Mouse (Mus musculus): ENCODE measurements at regions not wholly inside any gene's neighbourhood (a gene's known extent, or its start where the extent isn't known, plus 50 kb on each side); places are given as distances from the start of the nearest gene placed in this dataset.

DNA sequence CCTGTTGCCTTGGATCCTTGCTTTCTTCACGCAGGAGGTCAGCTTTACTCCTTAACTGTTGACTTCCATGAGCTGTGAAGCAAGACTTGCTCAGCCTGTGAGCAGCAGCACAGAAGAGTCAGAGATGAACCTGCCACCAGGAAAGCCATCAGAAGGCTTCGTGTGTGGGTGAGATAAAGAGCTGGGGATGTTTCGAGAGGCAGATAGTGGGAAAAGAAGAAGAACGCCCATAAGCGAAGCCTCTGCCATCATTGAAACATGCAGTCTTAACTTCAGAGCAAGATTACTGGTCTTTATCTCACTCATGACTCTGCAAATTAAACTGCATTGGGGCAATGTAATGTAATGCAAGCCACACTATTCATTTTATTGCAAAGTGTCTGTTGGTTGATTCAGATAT is 167.4 kb upstream of the Prickle1 start:
- no peaks in the 10 kb centered on the region for H3K4me1 ChIP-seq (ENCODE audit: control insufficient read depth, insufficient read depth, low read length)
- no peak overlapping the region for H3K4me2 ChIP-seq (ENCODE audit: low read depth, low read length)
- no peak overlapping the region for H3K4me3 ChIP-seq (ENCODE audit: low read depth, low read length)
- H3K27ac ChIP-seq (replicated peaks; ENCODE audit: low read depth, low read length), result no peak overlapping the region
- no peaks in the 10 kb centered on the region for H3K36me3 ChIP-seq (replicated peaks; ENCODE audit: control insufficient read depth, insufficient read depth, low read depth, low read length)
- ATAC-seq (replicated peaks; ENCODE audit: insufficient number of reproducible peaks, low FRiP score, low TSS enrichment, low read depth) (no peak), DNase-seq (ENCODE audit: low spot score) (no peak)
- WGBS, result 86% methylated on average over 5 of the region's 5 CpGs
- H3K9me3 ChIP-seq (replicated peaks; ENCODE audit: control insufficient read depth, low read length), result no peaks in the 10 kb centered on the region
- no peak overlapping the region for H3K9ac ChIP-seq (replicated peaks; ENCODE audit: low read length)
- no peaks in the 10 kb centered on the region for H3K27me3 ChIP-seq (ENCODE audit: control insufficient read depth, insufficient read depth, low read length)

DNA sequence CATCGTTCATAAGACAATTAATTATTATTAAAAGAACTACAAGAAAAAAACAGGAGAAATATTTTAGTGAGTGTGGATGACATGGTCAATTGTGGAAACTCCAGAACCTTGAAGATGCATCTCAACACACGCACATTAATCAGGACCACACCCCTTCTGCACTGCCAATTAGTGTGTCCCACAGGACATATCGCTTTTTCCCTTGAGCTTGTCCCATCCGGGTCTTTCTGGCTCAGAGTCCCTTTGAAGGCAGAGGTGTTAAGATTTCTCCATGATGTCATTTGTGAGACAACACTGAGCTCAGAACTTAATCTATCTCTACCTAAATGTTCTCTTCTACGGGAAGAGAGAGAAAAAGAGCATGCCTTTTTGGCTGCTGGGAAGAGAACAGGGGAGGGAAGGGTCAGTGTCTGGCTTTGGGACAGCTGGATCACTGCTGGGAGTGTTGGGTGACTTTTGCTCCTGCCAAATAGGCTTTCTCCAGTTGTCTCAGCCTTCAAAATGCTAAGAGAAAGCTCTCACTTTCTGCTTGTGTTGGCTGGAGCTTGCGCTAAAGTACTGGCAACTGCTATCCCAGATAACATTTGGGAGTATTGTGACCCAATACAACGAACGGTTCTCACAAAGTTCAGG is 162.6 kb upstream of the Prickle1 start:
- H3K9me3 ChIP-seq (replicated peaks; ENCODE audit: control insufficient read depth, low read length), result no peaks in the 10 kb centered on the region
- no peaks in the 10 kb centered on the region for H3K4me1 ChIP-seq (ENCODE audit: control insufficient read depth, insufficient read depth, low read length)
- no peak overlapping the region for H3K4me3 ChIP-seq (ENCODE audit: low read depth, low read length)
- H3K27me3 ChIP-seq (ENCODE audit: control insufficient read depth, insufficient read depth, low read length), result no peaks in the 10 kb centered on the region
- no peak for ATAC-seq (replicated peaks; ENCODE audit: insufficient number of reproducible peaks, low FRiP score, low TSS enrichment, low read depth)
- WGBS, result 86% methylated on average over 8 of the region's 8 CpGs
- no peak overlapping the region for H3K9ac ChIP-seq (replicated peaks; ENCODE audit: low read length)
- no peak for DNase-seq (ENCODE audit: low spot score)
- no peak overlapping the region for H3K4me2 ChIP-seq (ENCODE audit: low read depth, low read length)
- no peaks in the 10 kb centered on the region for H3K36me3 ChIP-seq (replicated peaks; ENCODE audit: control insufficient read depth, insufficient read depth, low read depth, low read length)
- H3K27ac ChIP-seq (replicated peaks; ENCODE audit: low read depth, low read length), result no peak overlapping the region

DNA sequence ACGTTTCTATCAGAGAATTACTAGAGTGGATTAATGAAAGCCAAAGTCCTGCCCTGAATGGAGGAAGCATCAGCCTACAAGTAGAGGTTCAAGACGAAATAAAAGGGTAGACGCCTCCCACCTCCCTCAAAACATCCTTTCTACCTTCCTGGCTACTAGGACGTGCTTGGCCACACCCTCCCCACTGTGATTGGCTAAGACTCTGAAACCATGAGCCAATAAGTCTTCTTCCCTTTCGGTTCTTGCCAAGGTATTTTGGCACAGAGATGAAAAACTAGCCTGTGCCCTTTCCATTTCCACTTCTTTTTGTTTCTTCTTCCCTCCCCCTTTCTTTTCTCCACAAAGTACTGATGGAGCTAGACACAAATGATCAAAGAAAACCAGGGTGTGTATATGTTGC is 160.3 kb upstream of the Prickle1 start:
- 81% methylated on average over 5 of the region's 5 CpGs for WGBS
- no peak overlapping the region for H3K4me3 ChIP-seq (ENCODE audit: low read depth, low read length)
- ATAC-seq (replicated peaks; ENCODE audit: insufficient number of reproducible peaks, low FRiP score, low TSS enrichment, low read depth), result no peak

DNA sequence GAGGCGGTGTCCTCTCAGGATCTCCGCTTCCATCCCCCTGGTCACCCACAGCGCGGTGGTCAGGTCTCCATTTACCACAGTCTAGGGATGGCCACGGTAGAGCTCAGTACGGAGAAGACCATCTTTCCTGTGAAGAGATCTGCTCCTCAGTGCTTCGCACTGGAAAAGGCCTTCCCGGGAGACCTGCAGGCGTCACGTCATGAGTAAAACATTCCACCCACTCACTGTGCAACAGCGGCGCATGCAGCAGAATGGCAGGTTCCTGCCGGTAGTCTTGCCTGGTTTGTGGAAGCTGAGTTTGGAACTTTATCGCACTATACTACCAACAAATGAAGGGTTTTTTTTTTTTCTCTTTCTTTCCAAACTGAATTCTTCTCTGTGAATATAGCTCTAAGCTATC is 156.1 kb upstream of the Prickle1 start:
- Histone ChIP-seq H3K9me3 (replicated peaks; ENCODE audit: control insufficient read depth, low read length) (no peaks in the 10 kb centered on the region), H3K36me3 (replicated peaks; ENCODE audit: control insufficient read depth, insufficient read depth, low read depth, low read length) (no peaks in the 10 kb centered on the region), H3K27ac (replicated peaks; ENCODE audit: low read depth, low read length) (no peak overlapping the region), H3K27me3 (ENCODE audit: control insufficient read depth, insufficient read depth, low read length) (no peaks in the 10 kb centered on the region), H3K4me2 (ENCODE audit: low read depth, low read length) (no peak overlapping the region), H3K9ac (replicated peaks; ENCODE audit: low read length) (no peak overlapping the region), H3K4me1 (ENCODE audit: control insufficient read depth, insufficient read depth, low read length) (no peaks in the 10 kb centered on the region), H3K4me3 (ENCODE audit: low read depth, low read length) (no peak overlapping the region)
- ATAC-seq (replicated peaks; ENCODE audit: insufficient number of reproducible peaks, low FRiP score, low TSS enrichment, low read depth) (no peak), DNase-seq (ENCODE audit: low spot score) (no peak)
- WGBS, result 78% methylated on average over 14 of the region's 14 CpGs

More for the DNA sequence above, 160.3 kb upstream of the Prickle1 start:
- Histone ChIP-seq H3K27ac (replicated peaks; ENCODE audit: low read depth, low read length) (no peak overlapping the region), H3K27me3 (ENCODE audit: control insufficient read depth, insufficient read depth, low read length) (no peaks in the 10 kb centered on the region), H3K4me1 (ENCODE audit: control insufficient read depth, insufficient read depth, low read length) (no peaks in the 10 kb centered on the region), H3K9ac (replicated peaks; ENCODE audit: low read length) (no peak overlapping the region), H3K4me2 (ENCODE audit: low read depth, low read length) (no peak overlapping the region), H3K9me3 (replicated peaks; ENCODE audit: control insufficient read depth, low read length) (no peaks in the 10 kb centered on the region), H3K36me3 (replicated peaks; ENCODE audit: control insufficient read depth, insufficient read depth, low read depth, low read length) (no peaks in the 10 kb centered on the region)
- DNase-seq (ENCODE audit: low spot score), result no peak

DNA sequence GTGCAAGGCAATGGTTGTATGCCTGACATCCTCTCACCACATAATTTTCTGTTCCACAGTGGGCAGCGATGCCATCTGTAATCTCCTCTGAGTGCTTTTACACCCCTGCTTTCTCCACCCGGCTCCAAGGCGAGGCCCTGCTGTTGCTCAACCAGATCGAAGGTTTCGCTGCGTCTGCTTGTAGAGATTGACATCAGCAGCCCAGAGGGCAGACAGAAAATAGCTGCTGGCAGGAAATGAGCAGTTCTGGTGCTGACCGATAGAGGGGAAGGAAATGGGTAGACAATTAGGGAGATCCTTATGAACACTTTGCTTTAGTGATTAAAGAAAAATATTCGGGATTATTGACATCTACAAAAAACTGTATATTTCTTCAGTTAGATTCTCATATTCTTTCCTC is 155.3 kb upstream of the Prickle1 start:
- no peak for ATAC-seq (replicated peaks; ENCODE audit: insufficient number of reproducible peaks, low FRiP score, low TSS enrichment, low read depth)
- peak; percentile 60 for DNase-seq (ENCODE audit: low spot score)
- Histone ChIP-seq H3K4me2 (ENCODE audit: low read depth, low read length) (no peak overlapping the region), H3K4me3 (ENCODE audit: low read depth, low read length) (no peak overlapping the region), H3K36me3 (replicated peaks; ENCODE audit: control insufficient read depth, insufficient read depth, low read depth, low read length) (no peaks in the 10 kb centered on the region), H3K27me3 (ENCODE audit: control insufficient read depth, insufficient read depth, low read length) (no peaks in the 10 kb centered on the region), H3K4me1 (ENCODE audit: control insufficient read depth, insufficient read depth, low read length) (no peaks in the 10 kb centered on the region), H3K9me3 (replicated peaks; ENCODE audit: control insufficient read depth, low read length) (no peaks in the 10 kb centered on the region), H3K27ac (replicated peaks; ENCODE audit: low read depth, low read length) (no peak overlapping the region), H3K9ac (replicated peaks; ENCODE audit: low read length) (no peak overlapping the region; the same call in 1 of the 2 replicates)
- 20% methylated on average over 8 of the region's 8 CpGs for WGBS

DNA sequence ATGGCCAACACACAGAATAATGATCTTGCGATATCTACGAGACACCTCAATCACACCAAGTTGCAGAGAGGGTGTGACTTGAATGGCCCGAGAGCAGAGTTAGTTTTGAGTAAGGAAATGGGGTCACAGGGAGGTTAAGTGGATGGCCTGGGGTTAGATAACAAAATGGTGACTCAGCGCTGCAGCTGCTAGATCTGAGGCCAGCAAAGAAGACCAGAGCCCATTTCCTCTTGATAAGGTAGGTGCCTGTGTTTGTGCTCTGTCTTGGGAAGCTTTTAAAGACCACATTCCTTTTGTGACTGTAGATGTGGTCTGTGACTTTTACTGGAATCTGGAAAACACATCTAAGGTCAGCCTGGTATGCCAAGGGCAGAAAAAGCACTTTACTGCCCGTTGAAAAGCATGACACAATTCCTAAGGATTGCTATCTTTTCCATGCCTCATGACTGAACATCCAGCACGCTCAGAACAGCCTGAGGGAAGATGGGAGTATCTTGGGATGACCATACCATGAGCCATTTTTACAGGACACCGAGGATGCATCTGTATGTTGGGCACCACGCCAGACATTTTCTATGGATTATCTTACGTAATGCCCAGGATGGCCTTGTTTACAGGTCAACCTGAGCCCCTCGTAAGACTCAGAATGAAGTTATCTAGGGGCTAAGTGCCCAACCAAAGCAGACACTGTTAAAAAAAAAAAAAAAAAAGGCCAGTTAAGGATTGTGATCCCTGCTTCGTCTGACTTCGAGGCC is 148.7 kb upstream of the Prickle1 start:
- no peak overlapping the region for H3K4me2 ChIP-seq (ENCODE audit: low read depth, low read length)
- ATAC-seq (replicated peaks; ENCODE audit: insufficient number of reproducible peaks, low FRiP score, low TSS enrichment, low read depth) (no peak), DNase-seq (ENCODE audit: low spot score) (no peak)

DNA sequence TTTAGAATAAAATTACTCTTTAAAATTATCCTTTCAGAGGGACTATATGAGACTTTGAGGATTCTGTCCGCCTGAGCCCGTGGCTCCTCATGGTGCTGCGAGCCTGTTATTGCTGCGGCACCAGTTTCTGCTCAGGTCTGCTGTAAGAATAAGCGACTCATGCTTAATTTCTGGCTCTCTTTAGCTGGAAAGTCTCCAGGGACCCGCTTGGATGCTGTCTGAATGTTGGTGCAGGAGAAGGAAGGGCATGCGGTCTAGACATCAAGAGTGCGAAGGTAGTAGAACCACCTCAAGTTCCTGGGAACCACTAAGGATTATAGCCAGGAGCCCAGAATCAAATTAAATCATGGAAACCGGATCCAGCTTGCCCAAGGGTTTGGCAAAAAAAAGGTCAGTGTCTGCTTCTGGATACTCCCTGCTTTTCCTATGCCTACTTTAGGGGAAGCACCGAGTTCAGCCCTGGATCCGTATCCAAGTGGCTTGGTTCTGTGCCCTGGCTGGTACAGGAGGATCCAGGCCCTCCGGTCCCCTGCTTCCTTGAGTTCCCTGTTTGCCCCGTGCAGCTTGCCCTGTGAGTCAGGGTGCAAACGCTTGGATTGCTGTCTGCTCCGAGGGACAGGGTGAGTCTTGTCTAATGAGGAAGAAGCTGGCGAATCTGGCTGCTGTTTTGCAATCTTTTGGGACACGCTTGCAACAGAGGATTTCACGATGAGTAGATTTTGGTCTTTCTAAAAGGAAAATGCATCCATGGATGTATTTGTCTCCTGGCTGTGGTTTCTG is 138.2 kb upstream of the Prickle1 start:
- DNase-seq (ENCODE audit: low spot score), result no peak
- H3K36me3 ChIP-seq (replicated peaks; ENCODE audit: control insufficient read depth, insufficient read depth, low read depth, low read length), result no peaks in the 10 kb centered on the region
- no peak for ATAC-seq (replicated peaks; ENCODE audit: insufficient number of reproducible peaks, low FRiP score, low TSS enrichment, low read depth)
- H3K4me1 ChIP-seq (ENCODE audit: control insufficient read depth, insufficient read depth, low read length), result no peaks in the 10 kb centered on the region
- no peak overlapping the region for H3K4me2 ChIP-seq (ENCODE audit: low read depth, low read length)
- no peaks in the 10 kb centered on the region for H3K27me3 ChIP-seq (ENCODE audit: control insufficient read depth, insufficient read depth, low read length)
- H3K4me3 ChIP-seq (ENCODE audit: low read depth, low read length), result no peak overlapping the region
- no peak overlapping the region for H3K27ac ChIP-seq (replicated peaks; ENCODE audit: low read depth, low read length)
- H3K9ac ChIP-seq (replicated peaks; ENCODE audit: low read length), result no peak overlapping the region
- no peaks in the 10 kb centered on the region for H3K9me3 ChIP-seq (replicated peaks; ENCODE audit: control insufficient read depth, low read length)
- WGBS, result 79% methylated on average over 18 of the region's 18 CpGs

More for the DNA sequence above, 148.7 kb upstream of the Prickle1 start:
- Histone ChIP-seq H3K27me3 (ENCODE audit: control insufficient read depth, insufficient read depth, low read length) (no peaks in the 10 kb centered on the region), H3K4me3 (ENCODE audit: low read depth, low read length) (no peak overlapping the region), H3K27ac (replicated peaks; ENCODE audit: low read depth, low read length) (no peak overlapping the region), H3K9ac (replicated peaks; ENCODE audit: low read length) (no peak overlapping the region), H3K4me1 (ENCODE audit: control insufficient read depth, insufficient read depth, low read length) (no peaks in the 10 kb centered on the region), H3K36me3 (replicated peaks; ENCODE audit: control insufficient read depth, insufficient read depth, low read depth, low read length) (no peaks in the 10 kb centered on the region), H3K9me3 (replicated peaks; ENCODE audit: control insufficient read depth, low read length) (no peaks in the 10 kb centered on the region)
- 41% methylated on average over 12 of the region's 12 CpGs for WGBS

DNA sequence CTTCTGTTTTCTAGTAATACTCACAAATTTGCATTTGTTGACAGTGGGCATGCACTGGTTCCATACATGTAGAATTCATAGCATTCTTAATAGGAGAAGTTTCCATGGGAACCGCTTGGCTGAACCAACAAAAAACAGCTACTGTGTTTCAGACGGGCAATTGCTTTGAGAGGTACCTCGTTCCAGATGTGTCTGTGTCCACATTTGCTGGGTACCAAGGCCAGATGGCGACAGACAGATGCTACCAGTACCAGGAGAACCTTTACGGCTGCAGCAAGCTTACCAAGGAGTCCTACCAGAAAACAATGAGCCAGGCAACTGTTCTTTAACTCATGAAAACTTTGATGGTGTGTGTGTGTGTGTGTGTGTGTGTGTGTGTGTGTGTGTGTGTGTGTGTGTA is 137.1 kb upstream of the Prickle1 start:
- Histone ChIP-seq H3K9me3 (replicated peaks; ENCODE audit: control insufficient read depth, low read length) (no peaks in the 10 kb centered on the region), H3K36me3 (replicated peaks; ENCODE audit: control insufficient read depth, insufficient read depth, low read depth, low read length) (no peaks in the 10 kb centered on the region), H3K4me2 (ENCODE audit: low read depth, low read length) (no peak overlapping the region), H3K27ac (replicated peaks; ENCODE audit: low read depth, low read length) (no peak overlapping the region), H3K27me3 (ENCODE audit: control insufficient read depth, insufficient read depth, low read length) (no peaks in the 10 kb centered on the region), H3K4me3 (ENCODE audit: low read depth, low read length) (no peak overlapping the region), H3K9ac (replicated peaks; ENCODE audit: low read length) (no peak overlapping the region), H3K4me1 (ENCODE audit: control insufficient read depth, insufficient read depth, low read length) (no peaks in the 10 kb centered on the region)
- no peak for ATAC-seq (replicated peaks; ENCODE audit: insufficient number of reproducible peaks, low FRiP score, low TSS enrichment, low read depth)
- 43% methylated on average over 5 of the region's 5 CpGs for WGBS
- DNase-seq (ENCODE audit: low spot score), result peak; percentile 67
